Mouse (Mus musculus) embryonic facial prominence, embryonic 12.5 days (tissue): ENCODE measurements around the gene Serpina3i. TPM values are rescaled to one million over a fixed set of nuclear protein-coding genes. Genes with fewer than 3 reads are reported as not detected.

Experiments used
- ATAC-seq: fragments of 200-750 bp; cut with Nextera tagmentation; 2 replicates; pipeline ENCODE4 v1.8.0; 2017; ENCODE audit not compliant: insufficient number of reproducible peaks, insufficient read depth, low FRiP score, low TSS enrichment
- H3K27ac ChIP-seq: fragments of 300-500 bp; sonication (generic); 2 replicates; pipeline ENCODE4 v1.5.1; 2016; ENCODE audit warnings: mild to moderate bottlenecking
- H3K27me3 ChIP-seq: fragments of 300-500 bp; sonication (generic); 2 replicates; pipeline ENCODE4 v1.6.1; 2016; ENCODE audit warnings: mild to moderate bottlenecking, moderate library complexity
- H3K36me3 ChIP-seq: fragments of 300-500 bp; sonication (generic); 2 replicates; pipeline ENCODE4 v1.6.1; 2016; ENCODE audit warnings: mild to moderate bottlenecking
- H3K4me1 ChIP-seq: fragments of 300-500 bp; sonication (generic); 2 replicates; pipeline ENCODE4 v1.6.1; 2016
- H3K4me2 ChIP-seq: fragments of 300-500 bp; sonication (generic); replicated peaks from 2 replicates; pipeline ENCODE4 v1.6.1; 2016; ENCODE audit warnings: mild to moderate bottlenecking, moderate library complexity
- H3K4me3 ChIP-seq: fragments of 300-500 bp; sonication (generic); 2 replicates; pipeline ENCODE4 v1.5.1; 2016; ENCODE audit warnings: mild to moderate bottlenecking
- H3K9ac ChIP-seq: fragments of 300-500 bp; sonication (generic); 2 replicates; pipeline ENCODE4 v1.6.1; 2016; ENCODE audit warnings: mild to moderate bottlenecking, moderate library complexity
- H3K9me3 ChIP-seq: fragments of 300-500 bp; sonication (generic); 2 replicates; pipeline ENCODE4 v1.6.1; 2016; ENCODE audit warnings: mild to moderate bottlenecking, moderate library complexity
- WGBS: fragments of 180-500 bp; shearing (Covaris S2); methylation state at CpG from one replicate; pipeline ENCODE4 v1.1.7; 2016; 5-methylcytosine and 5-hydroxymethylcytosine counted together
- polyA plus RNA-seq: library from polyadenylated mRNA; unstranded; fragments of >200 nt; fragmentation: Nextera tagmentation; extraction: Ambion mirVana; gene quantifications from 2 replicates; pipeline ENCODE4 v1.2.1, GENCODE M21; 2016

The Serpina3i gene
- polyA plus RNA-seq, 1 experiment from 2014 or later, result 0.13 TPM

- Histone ChIP-seq H3K4me3 (no peak overlapping the region), H3K9me3 (0 out of 2 replicates have a peak, but pooled peaks cover under 1% of the 10 kb centered on the region), H3K36me3 (no peaks in the 10 kb centered on the region), H3K4me1 (no peaks in the 10 kb centered on the region), H3K27ac (no peak overlapping the region), H3K9ac (no peak overlapping the region), H3K27me3 (no peaks in the 10 kb centered on the region), H3K4me2 (no peak overlapping the region)
- WGBS, result 83% methylated on average over 4 of the region's 4 CpGs
- ATAC-seq, result no peak
Measured at GRCm38 (mm10) chr12:104305991-104306390, 43.1 kb downstream of the Serpina3i start.

- H3K4me3 ChIP-seq, result no peak within 1 kb of the TSS
- H3K27me3 ChIP-seq, result no peaks in the 10 kb centered on the region
- H3K9me3 ChIP-seq, result peaks cover 2% of the 10 kb centered on the region; the same call in 1 of the 2 replicates
- H3K4me2 ChIP-seq, result no peak within 1 kb of the TSS
- no peak for ATAC-seq
- no peaks in the 10 kb centered on the region for H3K4me1 ChIP-seq
- 84% methylated on average over 1 of the region's 1 CpGs for whole genome bisulfite sequencing
- H3K9ac ChIP-seq, result no peak within 1 kb of the TSS
- H3K36me3 ChIP-seq, result no peaks in the 10 kb centered on the region
- H3K27ac ChIP-seq, result no peak within 1 kb of the TSS
Measured at GRCm38 (mm10) chr12:104314253-104314652, 51.3 kb downstream of the Serpina3i start, which contains the start of gene Serpina3j. TSS of gene Serpina3j (plus strand) at chr12:104314553.

Other genes starting within 250 kb of the Serpina3i start
- gene Serpina9, start 249.4 kb upstream of the Serpina3i start, polyA plus RNA-seq, result 0.22 TPM in 1 of 2 replicates, not detected in the other
- gene Serpina12, start 218.7 kb upstream of the Serpina3i start, polyA plus RNA-seq, result not detected in 2 replicates
- not detected in 2 replicates for gene Serpina5, start 162.0 kb upstream of the Serpina3i start, polyA plus RNA-seq
- gene Serpina3a, start 150.4 kb upstream of the Serpina3i start, polyA plus RNA-seq, result not detected in 2 replicates
- gene Serpina3b, start 135.1 kb upstream of the Serpina3i start, polyA plus RNA-seq, result not detected in 2 replicates
- not detected in 2 replicates for gene Serpina3c, start 109.3 kb upstream of the Serpina3i start, polyA plus RNA-seq
- 0.08 and 0.14 TPM in 2 replicates for gene Serpina3f, start 48.6 kb upstream of the Serpina3i start, polyA plus RNA-seq
- 1.2 TPM in 2 replicates for gene Serpina3g, start 26.9 kb upstream of the Serpina3i start, polyA plus RNA-seq
- gene Serpina3j, start 51.4 kb downstream of the Serpina3i start, polyA plus RNA-seq, result not detected in 2 replicates
- gene Serpina3k, start 75.4 kb downstream of the Serpina3i start, polyA plus RNA-seq, result not detected in 2 replicates
- gene Serpina3m, start 75.4 kb downstream of the Serpina3i start, polyA plus RNA-seq, result not detected in 2 replicates
- 0.18 TPM in 1 of 2 replicates, not detected in the other for gene Serpina3n, start 143.6 kb downstream of the Serpina3i start, polyA plus RNA-seq
- 47.2 and 64.8 TPM in 2 replicates for gene Gsc, start 210.2 kb downstream of the Serpina3i start, polyA plus RNA-seq